Mouse (Mus musculus) midbrain, embryonic 16.5 days (tissue): ENCODE data around the gene Adamts9. TPM values are rescaled to one million over a fixed set of nuclear protein-coding genes. Genes with fewer than 3 reads are reported as not detected.
A peak's percentile ranks its signal among the peaks of the same experiment; 100 is the strongest.

ENCODE experiments used
- ATAC-seq: fragments of 200-750 bp; cut with Nextera tagmentation; 2 replicates; pipeline ENCODE4 v1.8.0; 2017; ENCODE audit warnings: moderate TSS enrichment
- H3K27ac ChIP-seq: fragments of 300-500 bp; sonication (generic); 2 replicates; pipeline ENCODE4 v1.5.1; 2014; ENCODE audit warnings: mild to moderate bottlenecking, low read length, mixed read lengths
- H3K27me3 ChIP-seq: fragments of 300-500 bp; sonication (generic); 2 replicates; pipeline ENCODE4 v1.6.1; 2014; ENCODE audit warnings: low read depth, low read length, mixed read lengths; ENCODE audit not compliant: control insufficient read depth, insufficient read depth
- H3K36me3 ChIP-seq: fragments of 300-500 bp; sonication (generic); 2 replicates; pipeline ENCODE4 v1.6.1; 2014; ENCODE audit warnings: mild to moderate bottlenecking, low read length, moderate library complexity, mixed read lengths; ENCODE audit not compliant: control insufficient read depth, insufficient read depth
- H3K4me1 ChIP-seq: fragments of 300-500 bp; sonication (generic); 2 replicates; pipeline ENCODE4 v1.6.1; 2014; ENCODE audit warnings: mild to moderate bottlenecking, low read length, mixed read lengths; ENCODE audit not compliant: control insufficient read depth, insufficient read depth
- H3K4me2 ChIP-seq: fragments of 300-500 bp; sonication (generic); 2 replicates; pipeline ENCODE4 v1.6.1; 2014; ENCODE audit warnings: mild to moderate bottlenecking, low read length, mixed read lengths
- H3K4me3 ChIP-seq: fragments of 300-500 bp; sonication (generic); 2 replicates; pipeline ENCODE4 v1.5.1; 2014; ENCODE audit warnings: low read depth, mild to moderate bottlenecking, low read length, moderate library complexity, mixed read lengths
- H3K9ac ChIP-seq: fragments of 300-500 bp; sonication (generic); 2 replicates; pipeline ENCODE4 v1.6.1; 2014; ENCODE audit warnings: low read depth, low read length, mixed read lengths
- H3K9me3 ChIP-seq: fragments of 300-500 bp; sonication (generic); replicated peaks from 2 replicates; pipeline ENCODE4 v1.6.1; 2014; ENCODE audit warnings: mild to moderate bottlenecking, low read length, mixed read lengths; ENCODE audit not compliant: control insufficient read depth, poor library complexity, severe bottlenecking
- WGBS: fragments of 180-500 bp; shearing (Covaris S2); extraction: QIAGEN DNeasy Blood & Tissue Kit; methylation state at CpG from one replicate; pipeline ENCODE4 v1.1.7; 2014; 5-methylcytosine and 5-hydroxymethylcytosine counted together
- polyA plus RNA-seq: library from polyadenylated mRNA; unstranded; fragments of >200 nt; fragmentation: Nextera tagmentation; extraction: Ambion mirVana; gene quantifications from 2 replicates; pipeline ENCODE4 v1.2.1, GENCODE M21; 2015

The Adamts9 gene
- polyA plus RNA-seq, 1 experiment from 2014 or later = 1.3 TPM

GRCm38 (mm10) chr6:92827360-92827759, 115.9 kb downstream of the Adamts9 start:
- Histone ChIP-seq H3K4me1 (no peaks in the 10 kb centered on the region), H3K27me3 (no peaks in the 10 kb centered on the region), H3K4me3 (no peak overlapping the region), H3K27ac (no peak overlapping the region), H3K9me3 (no peaks in the 10 kb centered on the region), H3K36me3 (no peaks in the 10 kb centered on the region), H3K4me2 (no peak overlapping the region), H3K9ac (no peak overlapping the region)
- WGBS = 50% methylated on average over 5 of the region's 5 CpGs
- no peak for ATAC-seq

- H3K36me3 ChIP-seq = no peaks in the 10 kb centered on the region
- H3K27me3 ChIP-seq = no peaks in the 10 kb centered on the region
- no peak overlapping the region for H3K27ac ChIP-seq
- no peak overlapping the region for H3K4me2 ChIP-seq
- no peak for ATAC-seq
- no peaks in the 10 kb centered on the region for H3K9me3 ChIP-seq
- no peak overlapping the region for H3K4me3 ChIP-seq
- no peaks in the 10 kb centered on the region for H3K4me1 ChIP-seq
- no peak overlapping the region for H3K9ac ChIP-seq
- WGBS = 86% methylated on average over 5 of the region's 5 CpGs
Measured at GRCm38 (mm10) chr6:92826561-92826960, 116.7 kb downstream of the Adamts9 start.

- Histone ChIP-seq H3K9ac (no peak overlapping the region), H3K27me3 (no peaks in the 10 kb centered on the region), H3K27ac (no peak overlapping the region), H3K4me3 (no peak overlapping the region), H3K9me3 (no peaks in the 10 kb centered on the region), H3K4me2 (no peak overlapping the region), H3K4me1 (no peaks in the 10 kb centered on the region), H3K36me3 (no peaks in the 10 kb centered on the region)
- no peak for ATAC-seq
- 47% methylated on average over 7 of the region's 7 CpGs for WGBS
Measured at GRCm38 (mm10) chr6:92823991-92824390, 119.3 kb downstream of the Adamts9 start.

GRCm38 (mm10) chr6:92822006-92822405, 121.3 kb downstream of the Adamts9 start:
- Histone ChIP-seq H3K9ac (no peak overlapping the region), H3K4me2 (no peak overlapping the region), H3K4me1 (no peaks in the 10 kb centered on the region), H3K4me3 (no peak overlapping the region), H3K27me3 (no peaks in the 10 kb centered on the region), H3K36me3 (no peaks in the 10 kb centered on the region), H3K27ac (no peak overlapping the region), H3K9me3 (no peaks in the 10 kb centered on the region)
- ATAC-seq = no peak
- 25% methylated on average over 6 of the region's 6 CpGs for WGBS

- H3K36me3 ChIP-seq = no peaks in the 10 kb centered on the region
- H3K27ac ChIP-seq = no peak overlapping the region
- ATAC-seq = no peak
- no peak overlapping the region for H3K4me2 ChIP-seq
- H3K27me3 ChIP-seq = no peaks in the 10 kb centered on the region
- H3K9me3 ChIP-seq = no peaks in the 10 kb centered on the region
- no peak overlapping the region for H3K9ac ChIP-seq
- WGBS = 11% methylated on average over 5 of the region's 5 CpGs
- no peak overlapping the region for H3K4me3 ChIP-seq
- H3K4me1 ChIP-seq = no peaks in the 10 kb centered on the region; the same call in 1 of the 2 replicates
Measured at GRCm38 (mm10) chr6:92821606-92822005, 121.7 kb downstream of the Adamts9 start.

- no peak for ATAC-seq
- WGBS = 16% methylated on average over 8 of the region's 8 CpGs
- H3K36me3 ChIP-seq = no peaks in the 10 kb centered on the region
- no peak overlapping the region for H3K4me3 ChIP-seq
- peaks cover 2% of the 10 kb centered on the region; the same call in 1 of the 2 replicates for H3K4me1 ChIP-seq
- H3K27me3 ChIP-seq = no peaks in the 10 kb centered on the region
- H3K27ac ChIP-seq = no peak overlapping the region
- H3K9ac ChIP-seq = no peak overlapping the region
- H3K9me3 ChIP-seq = no peaks in the 10 kb centered on the region
- no peak overlapping the region for H3K4me2 ChIP-seq
Measured at GRCm38 (mm10) chr6:92817661-92818060, 125.6 kb downstream of the Adamts9 start.

- no peak within 1 kb of the TSS for H3K4me3 ChIP-seq
- H3K4me2 ChIP-seq = peak within 1 kb of the TSS; percentile 19; the same call in 1 of the 2 replicates
- no peak for ATAC-seq
- no peak within 1 kb of the TSS for H3K27ac ChIP-seq
- H3K27me3 ChIP-seq = no peaks in the 10 kb centered on the region
- no peak within 1 kb of the TSS for H3K9ac ChIP-seq
- H3K36me3 ChIP-seq = no peaks in the 10 kb centered on the region
- WGBS = 3% methylated on average over 8 of the region's 8 CpGs
- no peaks in the 10 kb centered on the region for H3K9me3 ChIP-seq
- H3K4me1 ChIP-seq = peaks cover 2% of the 10 kb centered on the region; the same call in 1 of the 2 replicates
Measured at GRCm38 (mm10) chr6:92816311-92816751, 127.0 kb downstream of the Adamts9 start, which contains the start of gene A730049H05Rik. A730049H05Rik (plus strand) TSS chr6:92816478.

GRCm38 (mm10) chr6:92812702-92813370, 130.5 kb downstream of the Adamts9 start:
- WGBS = 43% methylated on average over 2 of the region's 2 CpGs
- Histone ChIP-seq H3K9me3 (no peaks in the 10 kb centered on the region), H3K4me3 (no peak overlapping the region), H3K36me3 (no peaks in the 10 kb centered on the region), H3K9ac (no peak overlapping the region), H3K27ac (no peak overlapping the region), H3K27me3 (no peaks in the 10 kb centered on the region), H3K4me1 (peaks cover 2% of the 10 kb centered on the region; the same call in 1 of the 2 replicates), H3K4me2 (no peak overlapping the region)
- ATAC-seq = no peak

GRCm38 (mm10) chr6:92811566-92811965, 131.7 kb downstream of the Adamts9 start:
- H3K4me2 ChIP-seq = no peak overlapping the region
- no peak for ATAC-seq
- no peak overlapping the region for H3K4me3 ChIP-seq

More at GRCm38 (mm10) chr6:92811566-92811965, 131.7 kb downstream of the Adamts9 start:
- Histone ChIP-seq H3K36me3 (no peaks in the 10 kb centered on the region), H3K27me3 (no peaks in the 10 kb centered on the region), H3K4me1 (peaks cover 2% of the 10 kb centered on the region; the same call in 1 of the 2 replicates), H3K9me3 (no peaks in the 10 kb centered on the region), H3K9ac (no peak overlapping the region), H3K27ac (no peak overlapping the region)
